Mouse (Mus musculus): ENCODE data around the gene Tcea2.

GRCm38 (mm10) chr2:181689466-181690160 lies 9.5 kb downstream of the Tcea2 start:
- no peak for TF ChIP-seq CTCF (IDR thresholded peaks at IDR 0.05; ENCODE audit: low read depth)
- TF ChIP-seq EP300 (IDR thresholded peaks at IDR 0.05; ENCODE audit: low read depth) = no peak

All from liver, embryonic 14.5 days (tissue).